Mouse (Mus musculus): ENCODE results near the gene Ccser2. TPM values are rescaled to one million over a fixed set of nuclear protein-coding genes. Genes with fewer than 3 reads are reported as not detected.
A peak's percentile ranks its signal among the peaks of the same experiment; 100 is the strongest.

The Ccser2 gene
- total and polyA plus RNA-seq, 3 experiments = 8.8 to 9.6 (median 9.3) TPM

- in situ Hi-C loops (cut with MboI; ENCODE audit: low pct_ligation_motif_present, low pct_unique_long_range_greater_than_20kb, low sequenced_read_pairs) = no loop called here
- H3K4me1 ChIP-seq (ENCODE audit: control insufficient read depth in 1 of 2, insufficient read depth in 2 of 2) = peaks cover 12 to 59% of the 10 kb centered on the region in 2 experiments
- no peaks in the 10 kb centered on the region for H3K27me3 ChIP-seq (replicated peaks)
- no peak for DNase-seq (ENCODE audit: extremely low read depth)
- H3K36me3 ChIP-seq (replicated peaks in 1 of 2; ENCODE audit: control insufficient read depth in 1 of 2, insufficient read depth in 1 of 2, low read length in 1 of 2) = peaks cover 0 to 13% of the 10 kb centered on the region in 2 experiments
- no peak overlapping the region for H3K9ac ChIP-seq (ENCODE audit: insufficient read depth, low read depth)
- peaks cover 48% of the 10 kb centered on the region for H3K79me2 ChIP-seq (replicated peaks; ENCODE audit: control insufficient read depth, extremely low read depth, insufficient read depth, poor library complexity, severe bottlenecking)
- dilution Hi-C loops (cut with MboI; ENCODE audit: extremely low pct_ligation_motif_present, extremely low pct_unique_long_range_greater_than_20kb, low sequenced_read_pairs) = no loop called here
- H3K27ac ChIP-seq (ENCODE audit: insufficient read depth, low read depth) = no peak overlapping the region
- TF ChIP-seq TCF12 (IDR thresholded peaks at IDR 0.05; ENCODE audit: low read depth, low read length) = no peak
- TF ChIP-seq SMC3 (IDR thresholded peaks at IDR 0.05; ENCODE audit: low read depth, low read length) = no peak
- TF ChIP-seq MYC (IDR thresholded peaks at IDR 0.05; ENCODE audit: low read depth, low read length) = no peak
- no peak for TF ChIP-seq USF1 (IDR thresholded peaks at IDR 0.05; ENCODE audit: low read depth, low read length)
- no peak overlapping the region for H3K4me2 ChIP-seq (ENCODE audit: insufficient read depth, low read depth, poor library complexity, severe bottlenecking)
- H3K4me3 ChIP-seq (replicated peaks in 1 of 3; ENCODE audit: low read depth in 2 of 3, low read length in 2 of 3, poor library complexity in 1 of 3) = no peak overlapping the region
- no peaks in the 10 kb centered on the region for H3K9me3 ChIP-seq (replicated peaks; ENCODE audit: low read length)
These were observed 3.2 kb downstream of the Ccser2 start for GRCm38 (mm10) chr14:36965421-36965820.

- Histone ChIP-seq H3K4me2 (ENCODE audit: insufficient read depth, low read depth, poor library complexity, severe bottlenecking) (peak overlapping the region; percentile 57), H3K36me3 (replicated peaks in 1 of 2; ENCODE audit: control insufficient read depth in 1 of 2, insufficient read depth in 1 of 2, low read length in 1 of 2) (peaks cover 0 to 16% of the 10 kb centered on the region in 2 experiments), H3K9me3 (replicated peaks; ENCODE audit: low read length) (no peaks in the 10 kb centered on the region), H3K79me2 (replicated peaks; ENCODE audit: control insufficient read depth, extremely low read depth, insufficient read depth, poor library complexity, severe bottlenecking) (peaks cover 47% of the 10 kb centered on the region), H3K27ac (ENCODE audit: insufficient read depth, low read depth) (peak overlapping the region; percentile 15; the same call in 1 of the 2 replicates), H3K9ac (ENCODE audit: insufficient read depth, low read depth) (peak overlapping the region; percentile 48; the same call in 1 of the 2 replicates), H3K4me3 (replicated peaks in 1 of 3; ENCODE audit: low read depth in 2 of 3, low read length in 2 of 3, poor library complexity in 1 of 3) (no peak overlapping the region), H3K4me1 (ENCODE audit: control insufficient read depth in 1 of 2, insufficient read depth in 2 of 2) (peaks cover 12 to 44% of the 10 kb centered on the region in 2 experiments), H3K27me3 (replicated peaks) (no peaks in the 10 kb centered on the region)
- dilution Hi-C loops (cut with MboI; ENCODE audit: extremely low pct_ligation_motif_present, extremely low pct_unique_long_range_greater_than_20kb, low sequenced_read_pairs) (no loop called here), in situ Hi-C loops (cut with MboI; ENCODE audit: low pct_ligation_motif_present, low pct_unique_long_range_greater_than_20kb, low sequenced_read_pairs) (no loop called here)
- peak; percentile 92 for DNase-seq (ENCODE audit: extremely low read depth)
- no peak for TF ChIP-seq USF2 (conservative IDR thresholded peaks at IDR 0.05; ENCODE audit: low read depth, low read length)
- TF ChIP-seq TCF12 (IDR thresholded peaks at IDR 0.05; ENCODE audit: low read depth, low read length) = peak; percentile 31; the same call in 1 of the 2 replicates
- no peak for TF ChIP-seq CTCF (conservative IDR thresholded peaks at IDR 0.05 in 1 of 2, IDR thresholded peaks at IDR 0.05 in 1 of 2; ENCODE audit: low read depth in 2 of 2, low read length in 2 of 2)
- TF ChIP-seq CHD2 (IDR thresholded peaks at IDR 0.05; ENCODE audit: low read length) = no peak; the same call in none of the 2 replicates
- peak; percentile 48 for TF ChIP-seq HCFC1 (IDR thresholded peaks at IDR 0.05; ENCODE audit: low read depth, low read length)
- TF ChIP-seq ELF1 (IDR thresholded peaks at IDR 0.05; ENCODE audit: low read depth, low read length) = peak; percentile 77
- peak; percentile 33; the same call in 1 of the 2 replicates for TF ChIP-seq NELFE (IDR thresholded peaks at IDR 0.05; ENCODE audit: low read depth, low read length)
- peak; percentile 53; the same call in 1 of the 2 replicates for TF ChIP-seq MXI1 (IDR thresholded peaks at IDR 0.05; ENCODE audit: low read depth, low read length)
- TF ChIP-seq BHLHE40 (IDR thresholded peaks at IDR 0.05; ENCODE audit: low read depth, low read length) = peak; percentile 71
- peak; percentile 90 for TF ChIP-seq ETS1 (conservative IDR thresholded peaks at IDR 0.05; ENCODE audit: low read depth, low read length)
- TF ChIP-seq USF1 (IDR thresholded peaks at IDR 0.05; ENCODE audit: low read depth, low read length) = peak; percentile 16; the same call in 1 of the 2 replicates
- TF ChIP-seq MEF2A (IDR thresholded peaks at IDR 0.05; ENCODE audit: borderline replicate concordance, low read depth, low read length) = no peak; the same call in 1 of the 2 replicates
- TF ChIP-seq TBP (conservative IDR thresholded peaks at IDR 0.05; ENCODE audit: low read depth, low read length) = 0 out of 2 replicates have a peak, but pooled peaks have one; percentile 34
- TF ChIP-seq JUND (conservative IDR thresholded peaks at IDR 0.05; ENCODE audit: low read depth, low read length) = peak; percentile 100
- TF ChIP-seq POLR2A (IDR thresholded peaks at IDR 0.05; ENCODE audit: low read depth, low read length) = peak; percentile 41
- TF ChIP-seq POLR2AphosphoS2 (IDR thresholded peaks at IDR 0.05; ENCODE audit: low read depth, low read length) = no peak
- TF ChIP-seq JUN (IDR thresholded peaks at IDR 0.05; ENCODE audit: insufficient read depth, low read depth, low read length) = peak; percentile 99
- peak; percentile 96 for TF ChIP-seq EP300 (IDR thresholded peaks at IDR 0.05; ENCODE audit: low read length)
- TF ChIP-seq MYC (IDR thresholded peaks at IDR 0.05; ENCODE audit: low read depth, low read length) = 0 out of 2 replicates have a peak, but pooled peaks have one; percentile 39
- no peak for TF ChIP-seq UBTF (IDR thresholded peaks at IDR 0.05; ENCODE audit: low read depth, low read length)
- TF ChIP-seq IRF4 (IDR thresholded peaks at IDR 0.05; ENCODE audit: low read depth, low read length) = peak; percentile 98
- TF ChIP-seq RCOR1 (conservative IDR thresholded peaks at IDR 0.05; ENCODE audit: low read depth, low read length) = 0 out of 2 replicates have a peak, but pooled peaks have one; percentile 53
- TF ChIP-seq MAZ (IDR thresholded peaks at IDR 0.05; ENCODE audit: low read depth, low read length) = no peak
- peak; percentile 69; the same call in 1 of the 2 replicates for TF ChIP-seq E2F4 (IDR thresholded peaks at IDR 0.05; ENCODE audit: insufficient replicate concordance, low read depth, low read length)
- no peak for TF ChIP-seq ZMIZ1 (IDR thresholded peaks at IDR 0.05; ENCODE audit: low read depth, low read length)
- TF ChIP-seq MAX (IDR thresholded peaks at IDR 0.05; ENCODE audit: low read length) = peak; percentile 45; the same call in 1 of the 2 replicates
- TF ChIP-seq SIN3A (IDR thresholded peaks at IDR 0.05; ENCODE audit: low read length) = peak; percentile 90
These were observed 6.1 kb downstream of the Ccser2 start for GRCm38 (mm10) chr14:36962477-36962876.
